Mouse (Mus musculus): ENCODE data around the gene Crocc. TPM values are rescaled to one million over a fixed set of nuclear protein-coding genes. Genes with fewer than 3 reads are reported as not detected.

Gene Crocc
- polyA plus RNA-seq, 2 experiments from 2014 or later = 0.98 to 1.4 TPM

GRCm38 (mm10) chr4:141017657-141018436, 42.5 kb downstream of the Crocc start:
- no peak for ATAC-seq

- ATAC-seq = no peak
Measured at GRCm38 (mm10) chr4:141016311-141016710, 44.0 kb downstream of the Crocc start.

GRCm38 (mm10) chr4:141015356-141015755, 45.0 kb downstream of the Crocc start:
- no peak for ATAC-seq

GRCm38 (mm10) chr4:141014856-141015255, 45.5 kb downstream of the Crocc start:
- no peak for ATAC-seq

GRCm38 (mm10) chr4:141014114-141014513, 46.2 kb downstream of the Crocc start:
- no peak for ATAC-seq

GRCm38 (mm10) chr4:141012558-141012957, 47.8 kb downstream of the Crocc start:
- ATAC-seq = no peak

- no peak for ATAC-seq
Measured at GRCm38 (mm10) chr4:141011556-141012328, 48.6 kb downstream of the Crocc start.

GRCm38 (mm10) chr4:141010941-141011429, 49.4 kb downstream of the Crocc start:
- ATAC-seq = no peak

- no peak for ATAC-seq
Measured at GRCm38 (mm10) chr4:141010526-141010925, 49.8 kb downstream of the Crocc start.

GRCm38 (mm10) chr4:141010118-141010517, 50.2 kb downstream of the Crocc start, which contains the start of gene Mfap2:
Gene Mfap2 (plus strand): TSS chr4:141010418.
- no peak for ATAC-seq

GRCm38 (mm10) chr4:141008028-141008427, 52.3 kb downstream of the Crocc start:
- ATAC-seq = no peak

GRCm38 (mm10) chr4:141005983-141006382, 54.4 kb downstream of the Crocc start:
- ATAC-seq = no peak

GRCm38 (mm10) chr4:140996812-140997211, 63.5 kb downstream of the Crocc start:
- no peak for ATAC-seq

GRCm38 (mm10) chr4:140995811-140996210, 64.5 kb downstream of the Crocc start:
- no peak for ATAC-seq

GRCm38 (mm10) chr4:140993846-140994245, 66.5 kb downstream of the Crocc start:
- ATAC-seq = no peak

GRCm38 (mm10) chr4:140992215-140992614, 68.1 kb downstream of the Crocc start:
- no peak for ATAC-seq

- ATAC-seq = no peak
Measured at GRCm38 (mm10) chr4:140989447-140989846, 70.9 kb downstream of the Crocc start.

GRCm38 (mm10) chr4:140988706-140989290, 71.6 kb downstream of the Crocc start:
- ATAC-seq = no peak

- ATAC-seq = peak; percentile 18
Measured at GRCm38 (mm10) chr4:140987476-140987875, 72.9 kb downstream of the Crocc start.

- peak; percentile 72 for ATAC-seq
Measured at GRCm38 (mm10) chr4:140986711-140987395, 73.5 kb downstream of the Crocc start, which contains the start of gene Atp13a2. Gene Atp13a2 (plus strand): TSS chr4:140986873.

- ATAC-seq = peak; percentile 12
Measured at GRCm38 (mm10) chr4:140986024-140986710, 74.2 kb downstream of the Crocc start.

- no peak for ATAC-seq
Measured at GRCm38 (mm10) chr4:140984544-140984943, 75.8 kb downstream of the Crocc start.

Measured in activated CD4-positive, CD25-positive, alpha-beta regulatory T cell, adult 4 months (primary cell).